Mouse (Mus musculus): ENCODE results near the gene Snx33.

DNA sequence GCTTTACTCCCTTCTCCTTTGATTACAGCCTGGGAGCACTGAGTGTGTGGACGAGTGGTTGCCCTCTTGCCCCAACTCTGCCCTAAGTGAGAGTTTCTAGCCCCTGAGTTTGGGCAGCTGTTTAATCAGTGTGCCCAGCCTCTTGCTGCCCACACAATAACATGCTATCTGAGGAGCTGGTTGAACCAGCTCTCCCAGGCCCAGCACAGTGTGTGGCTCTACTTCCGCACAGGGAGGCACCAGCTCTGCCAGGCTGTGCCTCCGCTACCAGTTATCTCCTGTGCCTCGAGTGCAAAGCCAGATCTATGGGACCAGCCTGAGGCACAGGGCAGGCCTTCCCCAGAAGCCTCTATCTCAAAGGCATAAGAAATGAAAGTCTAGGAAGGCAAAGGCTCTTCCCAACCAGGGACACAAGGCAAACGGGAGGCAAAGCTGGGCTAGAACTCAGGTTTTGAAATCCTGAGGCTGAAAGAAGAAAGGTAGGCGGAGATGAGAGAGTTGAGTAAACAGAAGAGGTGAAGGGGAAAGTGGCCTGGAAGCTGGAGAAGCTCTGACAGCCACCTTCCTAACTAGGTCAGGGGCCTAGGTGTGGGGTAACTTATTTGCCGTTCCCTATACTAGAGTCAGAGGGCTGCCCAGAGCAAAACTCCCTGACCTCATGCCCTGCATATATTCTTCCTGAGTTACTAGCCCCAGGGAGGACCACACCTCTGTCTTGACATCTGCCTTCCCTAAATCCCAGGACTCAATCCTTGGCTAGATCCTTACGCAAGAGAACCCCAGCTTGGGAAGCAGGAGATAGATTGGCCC lies 4.1 kb downstream of the Snx33 start:
- TF ChIP-seq POLR2A (IDR thresholded peaks at IDR 0.05; ENCODE audit: extremely low read depth, insufficient read depth, low read length) (no peak), CTCF (IDR thresholded peaks at IDR 0.05; ENCODE audit: low read depth, low read length) (no peak)

Measured in liver, adult 2 months (tissue).